Mouse (Mus musculus): ENCODE measurements around the gene Nlrp9b. TPM values are rescaled to one million over a fixed set of nuclear protein-coding genes. Genes with fewer than 3 reads are reported as not detected.

The Nlrp9b gene
- polyA plus RNA-seq, 1 experiment from 2014 or later: not detected

GRCm38 (mm10) chr7:19950589-19950988 is 40.7 kb upstream of the Nlrp9b start, which contains the start of gene Igsf23:
TSS of gene Igsf23 (minus strand) at chr7:19950756.
- H3K9me3 ChIP-seq (ENCODE audit: low read length): no peaks in the 10 kb centered on the region
- no peak within 1 kb of the TSS for H3K9ac ChIP-seq (replicated peaks; ENCODE audit: low read depth)
- no peak within 1 kb of the TSS for H3K27ac ChIP-seq (ENCODE audit: low read length)
- DNase-seq (ENCODE audit: low spot score): no peak
- no peaks in the 10 kb centered on the region for H3K36me3 ChIP-seq (ENCODE audit: insufficient read depth, low read length)
- WGBS: 45% methylated on average over 9 of the region's 9 CpGs
- TF ChIP-seq CTCF (IDR thresholded peaks at IDR 0.05) (no peak), EP300 (IDR thresholded peaks at IDR 0.05) (no peak)
- no peak within 1 kb of the TSS for H3K4me3 ChIP-seq (ENCODE audit: low read depth, low read length)
- no peak for ATAC-seq
- no peak within 1 kb of the TSS for H3K4me2 ChIP-seq (replicated peaks; ENCODE audit: low read depth, low read length)
- H3K27me3 ChIP-seq (replicated peaks; ENCODE audit: insufficient read depth, low read length): no peaks in the 10 kb centered on the region
- no peaks in the 10 kb centered on the region for H3K4me1 ChIP-seq (ENCODE audit: insufficient read depth, low read depth, low read length)

- no peaks in the 10 kb centered on the region for H3K36me3 ChIP-seq (ENCODE audit: insufficient read depth, low read length)
- no peak overlapping the region for H3K4me2 ChIP-seq (replicated peaks; ENCODE audit: low read depth, low read length)
- H3K27ac ChIP-seq (ENCODE audit: low read length): no peak overlapping the region
- DNase-seq (ENCODE audit: low spot score): peak; percentile 20
- WGBS: 79% methylated on average over 10 of the region's 10 CpGs
- no peaks in the 10 kb centered on the region for H3K9me3 ChIP-seq (ENCODE audit: low read length)
- TF ChIP-seq CTCF (IDR thresholded peaks at IDR 0.05): no peak
- TF ChIP-seq EP300 (IDR thresholded peaks at IDR 0.05): no peak
- ATAC-seq: peak; percentile 23
- H3K27me3 ChIP-seq (replicated peaks; ENCODE audit: insufficient read depth, low read length): no peaks in the 10 kb centered on the region
- no peak overlapping the region for H3K9ac ChIP-seq (replicated peaks; ENCODE audit: low read depth)
- no peaks in the 10 kb centered on the region for H3K4me1 ChIP-seq (ENCODE audit: insufficient read depth, low read depth, low read length)
- H3K4me3 ChIP-seq (ENCODE audit: low read depth, low read length): no peak overlapping the region
Observed at GRCm38 (mm10) chr7:19952320-19952986, 38.8 kb upstream of the Nlrp9b start.

- DNase-seq (ENCODE audit: low spot score) (no peak), ATAC-seq (no peak)
- Histone ChIP-seq H3K27ac (ENCODE audit: low read length) (no peak overlapping the region), H3K4me3 (ENCODE audit: low read depth, low read length) (no peak overlapping the region), H3K27me3 (replicated peaks; ENCODE audit: insufficient read depth, low read length) (no peaks in the 10 kb centered on the region), H3K4me1 (ENCODE audit: insufficient read depth, low read depth, low read length) (no peaks in the 10 kb centered on the region), H3K9me3 (ENCODE audit: low read length) (no peaks in the 10 kb centered on the region), H3K36me3 (ENCODE audit: insufficient read depth, low read length) (no peaks in the 10 kb centered on the region), H3K9ac (replicated peaks; ENCODE audit: low read depth) (no peak overlapping the region), H3K4me2 (replicated peaks; ENCODE audit: low read depth, low read length) (no peak overlapping the region)
- no peak for TF ChIP-seq CTCF (IDR thresholded peaks at IDR 0.05)
- TF ChIP-seq EP300 (IDR thresholded peaks at IDR 0.05): no peak
- 32% methylated on average over 9 of the region's 9 CpGs for WGBS
Observed at GRCm38 (mm10) chr7:19953054-19953453, 38.2 kb upstream of the Nlrp9b start.

- Histone ChIP-seq H3K27ac (ENCODE audit: low read length) (peak overlapping the region; percentile 76), H3K4me3 (ENCODE audit: low read depth, low read length) (no peak overlapping the region), H3K4me2 (replicated peaks; ENCODE audit: low read depth, low read length) (no peak overlapping the region), H3K4me1 (ENCODE audit: insufficient read depth, low read depth, low read length) (no peaks in the 10 kb centered on the region), H3K27me3 (replicated peaks; ENCODE audit: insufficient read depth, low read length) (no peaks in the 10 kb centered on the region), H3K9me3 (ENCODE audit: low read length) (no peaks in the 10 kb centered on the region), H3K36me3 (ENCODE audit: insufficient read depth, low read length) (no peaks in the 10 kb centered on the region), H3K9ac (replicated peaks; ENCODE audit: low read depth) (no peak overlapping the region)
- WGBS: 44% methylated on average over 4 of the region's 4 CpGs
- DNase-seq (ENCODE audit: low spot score) (no peak), ATAC-seq (peak; percentile 41)
- TF ChIP-seq CTCF (IDR thresholded peaks at IDR 0.05) (no peak), EP300 (IDR thresholded peaks at IDR 0.05) (no peak)
Observed at GRCm38 (mm10) chr7:19955861-19956260, 35.4 kb upstream of the Nlrp9b start.

GRCm38 (mm10) chr7:19956341-19956781 is 34.9 kb upstream of the Nlrp9b start:
- peak; percentile 94 for ATAC-seq
- Histone ChIP-seq H3K36me3 (ENCODE audit: insufficient read depth, low read length) (no peaks in the 10 kb centered on the region), H3K4me2 (replicated peaks; ENCODE audit: low read depth, low read length) (no peak overlapping the region), H3K9ac (replicated peaks; ENCODE audit: low read depth) (no peak overlapping the region), H3K27me3 (replicated peaks; ENCODE audit: insufficient read depth, low read length) (no peaks in the 10 kb centered on the region), H3K27ac (ENCODE audit: low read length) (peak overlapping the region; percentile 76), H3K4me1 (ENCODE audit: insufficient read depth, low read depth, low read length) (no peaks in the 10 kb centered on the region), H3K4me3 (ENCODE audit: low read depth, low read length) (no peak overlapping the region), H3K9me3 (ENCODE audit: low read length) (no peaks in the 10 kb centered on the region)
- WGBS: 2% methylated on average over 7 of the region's 7 CpGs
- TF ChIP-seq EP300 (IDR thresholded peaks at IDR 0.05) (peak; percentile 92), CTCF (IDR thresholded peaks at IDR 0.05) (peak; percentile 95)
- peak; percentile 94 for DNase-seq (ENCODE audit: low spot score)

- Histone ChIP-seq H3K4me3 (ENCODE audit: low read depth, low read length) (no peak overlapping the region), H3K27me3 (replicated peaks; ENCODE audit: insufficient read depth, low read length) (no peaks in the 10 kb centered on the region), H3K9me3 (ENCODE audit: low read length) (no peaks in the 10 kb centered on the region), H3K9ac (replicated peaks; ENCODE audit: low read depth) (no peak overlapping the region), H3K4me2 (replicated peaks; ENCODE audit: low read depth, low read length) (no peak overlapping the region), H3K36me3 (ENCODE audit: insufficient read depth, low read length) (no peaks in the 10 kb centered on the region), H3K4me1 (ENCODE audit: insufficient read depth, low read depth, low read length) (no peaks in the 10 kb centered on the region), H3K27ac (ENCODE audit: low read length) (no peak overlapping the region)
- ATAC-seq: no peak
- 57% methylated on average over 1 of the region's 1 CpGs for WGBS
- no peak for DNase-seq (ENCODE audit: low spot score)
- no peak for TF ChIP-seq CTCF (IDR thresholded peaks at IDR 0.05)
- TF ChIP-seq EP300 (IDR thresholded peaks at IDR 0.05): no peak
Observed at GRCm38 (mm10) chr7:19962423-19962822, 28.8 kb upstream of the Nlrp9b start.
